ENCODE assay signal across 9 mouse cellular contexts in the genomic region with DNA sequence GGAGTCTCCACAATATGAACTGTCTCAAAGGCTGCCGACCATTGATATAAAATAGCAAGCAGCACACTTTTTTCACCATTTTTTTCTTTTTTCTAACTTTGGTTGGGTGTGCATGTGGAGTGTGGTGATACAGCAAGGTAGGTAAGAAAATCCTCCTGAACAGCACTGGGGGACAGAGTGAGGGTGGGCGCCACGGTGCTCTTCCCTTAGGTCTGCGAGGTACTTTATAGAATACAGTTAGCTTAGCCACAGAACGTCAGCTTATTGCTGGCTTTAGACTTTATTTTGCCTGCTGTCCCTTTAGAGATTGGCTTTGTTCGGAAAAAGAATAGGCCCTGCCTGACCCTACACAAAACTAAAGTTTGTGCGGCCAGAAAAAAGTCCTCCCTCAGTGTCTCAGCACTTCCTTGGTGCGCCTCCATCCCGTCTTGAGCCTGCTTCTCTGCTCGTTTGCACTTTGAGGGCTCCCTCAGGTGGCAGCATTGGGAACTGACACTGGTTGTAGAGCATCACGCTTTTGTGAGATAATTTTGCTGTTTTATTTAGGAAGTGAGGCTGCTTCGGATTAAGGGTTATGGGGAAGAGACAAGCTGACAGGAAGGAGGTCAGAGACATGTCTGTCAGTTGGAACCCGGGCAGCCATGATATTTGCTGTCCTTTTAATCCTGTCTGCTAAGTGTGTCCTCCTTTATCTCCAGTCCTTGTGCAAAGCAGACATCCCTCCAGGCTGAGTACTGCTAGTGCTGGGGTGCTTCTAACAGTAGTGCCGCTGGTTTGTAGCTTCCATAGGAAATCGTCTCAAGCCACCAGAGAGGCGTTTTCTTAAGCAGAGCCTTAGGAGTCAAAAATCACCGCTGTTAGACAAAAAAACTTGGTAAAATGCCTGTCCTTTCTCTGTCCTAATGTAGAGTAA. TPM values are rescaled to one million over a fixed set of nuclear protein-coding genes. Genes with fewer than 3 reads are reported as not detected.
DNase-seq lines count a peak whose midpoint lies in the region; ATAC-seq lines count a peak whose summit lies in the region.
"Had no signal": no experiment of that assay in that cellular context is flagged by ENCODE, and none has a peak within 500 bp of the region (broad histone marks: within the 10 kb centered on the region; RNA-seq: fewer than 3 reads in every experiment).

No protein-coding gene starts in this region.

- no peak overlapping the region for H3K4me3 ChIP-seq in kidney, embryonic 14.5 days (ENCODE audit: low read length)
- H3K4me3 ChIP-seq in liver, embryonic 11.5 days (ENCODE audit: low read depth, low read length) = no peak overlapping the region
- no peak overlapping the region for H3K4me3 ChIP-seq in neural tube, embryonic 12.5 days
- H3K4me3 ChIP-seq: embryonic facial prominence, embryonic 15.5 days had no signal

- no peaks in the 10 kb centered on the region for H3K36me3 ChIP-seq in kidney, embryonic 14.5 days (ENCODE audit: control insufficient read depth, insufficient read depth, low read length)
- H3K36me3 ChIP-seq in liver, embryonic 11.5 days (ENCODE audit: control insufficient read depth, insufficient read depth, low read length) = 0 out of 2 replicates have a peak, but pooled peaks cover 2% of the 10 kb centered on the region
- H3K36me3 ChIP-seq in neural tube, embryonic 12.5 days = peaks cover 5% of the 10 kb centered on the region; the same call in 1 of the 2 replicates
- H3K36me3 ChIP-seq: embryonic facial prominence, embryonic 15.5 days had no signal

- peak; percentile 86 for ATAC-seq in kidney, embryonic 14.5 days (ENCODE audit: low FRiP score, low TSS enrichment)
- 0 out of 2 replicates have a peak, but pooled peaks have one; percentile 47 for ATAC-seq in liver, embryonic 11.5 days (replicated peaks; ENCODE audit: low FRiP score)
- 0 out of 2 replicates have a peak, but pooled peaks have one; percentile 25 for ATAC-seq in neural tube, embryonic 12.5 days (ENCODE audit: low FRiP score, low read depth)

- no peaks in the 10 kb centered on the region for H3K27me3 ChIP-seq in kidney, embryonic 14.5 days (ENCODE audit: control insufficient read depth, insufficient read depth, low read length)
- H3K27me3 ChIP-seq in liver, embryonic 11.5 days (replicated peaks; ENCODE audit: control insufficient read depth, insufficient read depth, low read length) = no peaks in the 10 kb centered on the region
- H3K27me3 ChIP-seq in neural tube, embryonic 12.5 days (replicated peaks) = no peaks in the 10 kb centered on the region
- H3K27me3 ChIP-seq: embryonic facial prominence, embryonic 15.5 days had no signal

- DNase-seq in 416B (ENCODE audit: low read depth) = peak; percentile 72
- peak; percentile 71 to 80 for DNase-seq in adrenal gland, adult 18-20 months (ENCODE audit: low spot score in 2 of 2)
- peak; percentile 87 for DNase-seq in embryo, embryonic 10 days (ENCODE audit: low spot score)
- DNase-seq in gastrocnemius, postnatal 14 days = peak; percentile 78
- peak; percentile 59 for DNase-seq in liver, embryonic 11.5 days (ENCODE audit: low spot score)
- DNase-seq in telencephalon, adult 2 months (ENCODE audit: low read depth, low spot score) = peak; percentile 27

- no peak overlapping the region for H3K9ac ChIP-seq in kidney, embryonic 14.5 days (ENCODE audit: low read depth, low read length)
- H3K9ac ChIP-seq in liver, embryonic 11.5 days (ENCODE audit: low read depth, low read length) = no peak overlapping the region
- no peak overlapping the region for H3K9ac ChIP-seq in neural tube, embryonic 12.5 days
- H3K9ac ChIP-seq: embryonic facial prominence, embryonic 15.5 days had no signal

- no peaks in the 10 kb centered on the region for H3K4me1 ChIP-seq in kidney, embryonic 14.5 days (ENCODE audit: control insufficient read depth, insufficient read depth, low read length)
- H3K4me1 ChIP-seq in liver, embryonic 11.5 days (replicated peaks; ENCODE audit: control insufficient read depth, insufficient read depth, low read length) = 0 out of 2 replicates have a peak, but pooled peaks cover 3% of the 10 kb centered on the region
- H3K4me1 ChIP-seq in neural tube, embryonic 12.5 days = no peaks in the 10 kb centered on the region
- H3K4me1 ChIP-seq: embryonic facial prominence, embryonic 15.5 days had no signal

- no peaks in the 10 kb centered on the region for H3K9me3 ChIP-seq in kidney, embryonic 14.5 days (ENCODE audit: control insufficient read depth, low read length)
- no peaks in the 10 kb centered on the region for H3K9me3 ChIP-seq in liver, embryonic 11.5 days (ENCODE audit: control insufficient read depth, low read length)
- H3K9me3 ChIP-seq in neural tube, embryonic 12.5 days = no peaks in the 10 kb centered on the region
- H3K9me3 ChIP-seq: embryonic facial prominence, embryonic 15.5 days had no signal

- H3K4me2 ChIP-seq in kidney, embryonic 14.5 days (replicated peaks; ENCODE audit: low read depth, low read length) = no peak overlapping the region
- H3K4me2 ChIP-seq in liver, embryonic 11.5 days = no peak overlapping the region
- no peak overlapping the region for H3K4me2 ChIP-seq in neural tube, embryonic 12.5 days (replicated peaks)
- H3K4me2 ChIP-seq: embryonic facial prominence, embryonic 15.5 days had no signal

- intact Hi-C loops in gastrocnemius, postnatal 14 days (cut with DNase I; ENCODE audit: low total_unique reads) = loop anchor here (2.0 kb wide), 1 partner anchor 344 kb away; no protein-coding TSS in a partner anchor

- no peak overlapping the region for H3K27ac ChIP-seq in kidney, embryonic 14.5 days (ENCODE audit: low read depth, low read length)
- no peak overlapping the region for H3K27ac ChIP-seq in liver, embryonic 11.5 days (ENCODE audit: low read depth, low read length)
- H3K27ac ChIP-seq in neural tube, embryonic 12.5 days = no peak overlapping the region
- H3K27ac ChIP-seq: embryonic facial prominence, embryonic 15.5 days had no signal

- 43% methylated on average over 17 of the region's 17 CpGs for WGBS in kidney, embryonic 14.5 days
- 44% methylated on average over 17 of the region's 17 CpGs for WGBS in liver, embryonic 11.5 days
- 44% methylated on average over 17 of the region's 17 CpGs for WGBS in neural tube, embryonic 12.5 days

RNA-seq across cellular contexts. Expression of a gene that starts 17.3 kb away (rescaled TPM):
- total RNA-seq in adrenal gland, adult 18-20 months (2021) = 10 to 100 TPM; 27.5 to 29.7 TPM
- total RNA-seq in gastrocnemius, postnatal 14 days (2021) = 10 to 100 TPM; 19.5 to 25.1 TPM
- 7.8 and 15.8 TPM in 2 replicates for polyA plus RNA-seq in kidney, embryonic 14.5 days (2014; fragmentation: Nextera tagmentation; extraction: Ambion mirVana)
- polyA plus RNA-seq in liver, embryonic 11.5 days (2014; fragmentation: Nextera tagmentation; extraction: Ambion mirVana) = 25.8 and 26.7 TPM in 2 replicates
- 15.3 and 18.9 TPM in 2 replicates for polyA plus RNA-seq in neural tube, embryonic 12.5 days (2016; fragmentation: Nextera tagmentation; extraction: Ambion mirVana)

RNA-seq across cellular contexts. Expression of a gene that starts 17.4 kb away (rescaled TPM):
- total RNA-seq in adrenal gland, adult 18-20 months (2021) = 1 to 10 TPM; 9.4 to 9.7 TPM
- 10 to 100 TPM; 10.9 to 11.6 TPM for total RNA-seq in gastrocnemius, postnatal 14 days (2021)
- polyA plus RNA-seq in kidney, embryonic 14.5 days (2014; fragmentation: Nextera tagmentation; extraction: Ambion mirVana) = 26.3 and 33.1 TPM in 2 replicates
- polyA plus RNA-seq in liver, embryonic 11.5 days (2014; fragmentation: Nextera tagmentation; extraction: Ambion mirVana) = 20.8 and 20.9 TPM in 2 replicates
- polyA plus RNA-seq in neural tube, embryonic 12.5 days (2016; fragmentation: Nextera tagmentation; extraction: Ambion mirVana) = 22.0 and 22.6 TPM in 2 replicates

Comparison
In these comparisons a context has a peak if more than half of its experiments do, and no peak if none do; other contexts are left out.
1. DNase-seq: peak in every context shown above with its lines; median percentile 87 in embryo, embryonic 10 days; 78 in gastrocnemius, postnatal 14 days; 76 in adrenal gland, adult 18-20 months; 72 in 416B; 59 in liver, embryonic 11.5 days; 27 in telencephalon, adult 2 months.
2. ATAC-seq: peak in every context shown above with its lines; median percentile 86 in kidney, embryonic 14.5 days; 47 in liver, embryonic 11.5 days; 25 in neural tube, embryonic 12.5 days.